Mouse (Mus musculus) lung, postnatal 0 days (tissue): ENCODE data around the gene Rad51b.

Experiments
- CTCF ChIP-seq: IDR thresholded peaks from 2 replicates; pipeline ENCODE4 v1.5.1; 2016; ENCODE audit warnings: antibody characterized with exemption, mild to moderate bottlenecking
- EP300 ChIP-seq: IDR thresholded peaks from 2 replicates; pipeline ENCODE4 v1.6.1; 2016; ENCODE audit warnings: antibody characterized with exemption, mild to moderate bottlenecking, control low read depth

- TF ChIP-seq CTCF (peak; percentile 52), EP300 (no peak)
Observed at GRCm38 (mm10) chr12:79305131-79305530, 8.0 kb downstream of the Rad51b start.
